Mouse (Mus musculus) brain, embryonic 14.5 days (tissue): Measurements from ENCODE around the gene Pdxk. TPM values are rescaled to one million over a fixed set of nuclear protein-coding genes. Genes with fewer than 3 reads are reported as not detected.

ENCODE experiments used
- DNase-seq: peaks from one replicate; pipeline ENCODE4 v3.0.0-alpha.2; 2011; ENCODE audit warnings: low read depth
- CTCF ChIP-seq: fragments of 200-500 bp; IDR thresholded peaks from 2 replicates; pipeline ENCODE4 v1.5.1; 2012; ENCODE audit warnings: inconsistent platforms, mild to moderate bottlenecking, moderate library complexity, borderline replicate concordance; ENCODE audit not compliant: insufficient read depth, insufficient read length; ENCODE audit errors: extremely low read depth
- POLR2A ChIP-seq: fragments of 200-500 bp; IDR thresholded peaks from 2 replicates; pipeline ENCODE4 v1.6.1; 2012; ENCODE audit warnings: mild to moderate bottlenecking, inconsistent platforms, borderline replicate concordance; ENCODE audit not compliant: poor library complexity, insufficient read depth, insufficient read length, severe bottlenecking; ENCODE audit errors: extremely low read depth
- polyA plus RNA-seq: library from polyadenylated mRNA; depleted of rRNA; stranded (reverse); fragments of >200 nt; gene quantifications from 2 replicates; pipeline ENCODE4 v1.2.3, GENCODE M21; 2012; rRNA removed

Gene Pdxk
- polyA plus RNA-seq, 1 experiment, result 26.2 TPM

GRCm38 (mm10) chr10:78395377-78395776 is 69.4 kb downstream of the Pdxk start:
- DNase-seq, result peak; percentile 16
- no peak for TF ChIP-seq POLR2A
- TF ChIP-seq CTCF, result peak; percentile 6; the same call in 1 of the 2 replicates

GRCm38 (mm10) chr10:78392072-78392471 is 72.7 kb downstream of the Pdxk start:
- TF ChIP-seq CTCF (peak; percentile 86), POLR2A (no peak)
- DNase-seq, result peak; percentile 71

GRCm38 (mm10) chr10:78390982-78391470 is 73.7 kb downstream of the Pdxk start:
- TF ChIP-seq CTCF, result no peak
- TF ChIP-seq POLR2A, result no peak
- peak; percentile 23 for DNase-seq

GRCm38 (mm10) chr10:78388216-78388980 is 76.4 kb downstream of the Pdxk start:
- TF ChIP-seq CTCF, result no peak
- DNase-seq, result peak; percentile 15

Other genes starting within 250 kb of the Pdxk start
- gene Trappc10, start 220.3 kb downstream of the Pdxk start, polyA plus RNA-seq, result 61.0 and 65.5 TPM in 2 replicates
- 95.2 and 97.6 TPM in 2 replicates for gene Agpat3, start 112.5 kb downstream of the Pdxk start, polyA plus RNA-seq
- gene Rrp1, start 51.9 kb downstream of the Pdxk start, polyA plus RNA-seq, result 211 and 385 TPM in 2 replicates
- 53.5 and 72.9 TPM in 2 replicates for gene Cstb, start 39.3 kb downstream of the Pdxk start, polyA plus RNA-seq
- gene Olfr1358, start 52.5 kb upstream of the Pdxk start, polyA plus RNA-seq, result 0.08 TPM in 1 of 2 replicates, not detected in the other
- 44.6 and 45.2 TPM in 2 replicates for gene Ilvbl, start 109.4 kb upstream of the Pdxk start, polyA plus RNA-seq
- 9.1 and 9.5 TPM in 2 replicates for gene Syde1, start 127.0 kb upstream of the Pdxk start, polyA plus RNA-seq
- gene Olfr1357, start 153.1 kb upstream of the Pdxk start, polyA plus RNA-seq, result not detected in 2 replicates